Mouse (Mus musculus): ENCODE measurements at regions not wholly inside any gene's neighbourhood (a gene's known extent, or its start where the extent isn't known, plus 50 kb on each side); places are given as distances from the start of the nearest gene placed in this dataset.

GRCm38 (mm10) chr11:22640371-22640990 is 128.6 kb downstream of the Tmem17 start:
- no peak for TF ChIP-seq ZC3H11A (IDR thresholded peaks at IDR 0.05; ENCODE audit: borderline replicate concordance, low read depth, low read length)
- no peak for TF ChIP-seq MAFK (IDR thresholded peaks at IDR 0.05; ENCODE audit: insufficient read depth, low read depth, low read length)
- TF ChIP-seq HCFC1 (IDR thresholded peaks at IDR 0.05; ENCODE audit: borderline replicate concordance, insufficient read depth, low read length): no peak
- in situ Hi-C loops (cut with MboI; ENCODE audit: low sequenced_read_pairs in 2 of 2, unreplicated experiment in 2 of 2): no loop called here

GRCm38 (mm10) chr11:22641450-22641849 is 129.6 kb downstream of the Tmem17 start:
- in situ Hi-C loops (cut with MboI; ENCODE audit: low sequenced_read_pairs in 2 of 2, unreplicated experiment in 2 of 2): no loop called here
- Histone ChIP-seq H3K9ac (ENCODE audit: insufficient read depth, low read depth, low read length, poor library complexity, severe bottlenecking) (no peak overlapping the region), H3K4me1 (ENCODE audit: control insufficient read depth in 2 of 2, insufficient read depth in 2 of 2, low read length in 2 of 2, poor library complexity in 1 of 2) (no peaks in the 10 kb centered on the region), H3K9me3 (ENCODE audit: control insufficient read depth, insufficient read depth, low read depth, low read length) (no peaks in the 10 kb centered on the region), H3K36me3 (ENCODE audit: control insufficient read depth, insufficient read depth, low read length, poor library complexity, severe bottlenecking) (no peaks in the 10 kb centered on the region), H3K27ac (ENCODE audit: insufficient read depth, low read depth, low read length, poor library complexity, severe bottlenecking) (no peak overlapping the region), H3K4me3 (ENCODE audit: insufficient read depth in 1 of 2, low read depth in 1 of 2, low read length in 2 of 2, poor library complexity in 1 of 2, severe bottlenecking in 1 of 2) (no peak overlapping the region)
- DNase-seq (ENCODE audit: low read depth, low spot score): no peak
- no peak for TF ChIP-seq ZNF384 (IDR thresholded peaks at IDR 0.05; ENCODE audit: low read depth, low read length)

More at GRCm38 (mm10) chr11:22640371-22640990, 128.6 kb downstream of the Tmem17 start:
- H3K4me1 ChIP-seq (ENCODE audit: control insufficient read depth in 2 of 2, insufficient read depth in 2 of 2, low read length in 2 of 2, poor library complexity in 1 of 2): no peaks in the 10 kb centered on the region
- no peak for DNase-seq (ENCODE audit: low read depth, low spot score)
- H3K4me3 ChIP-seq (ENCODE audit: insufficient read depth in 1 of 2, low read depth in 1 of 2, low read length in 2 of 2, poor library complexity in 1 of 2, severe bottlenecking in 1 of 2): no peak overlapping the region
- no peaks in the 10 kb centered on the region for H3K36me3 ChIP-seq (ENCODE audit: control insufficient read depth, insufficient read depth, low read length, poor library complexity, severe bottlenecking)
- H3K27ac ChIP-seq (ENCODE audit: insufficient read depth, low read depth, low read length, poor library complexity, severe bottlenecking): no peak overlapping the region
- no peaks in the 10 kb centered on the region for H3K9me3 ChIP-seq (ENCODE audit: control insufficient read depth, insufficient read depth, low read depth, low read length)
- H3K9ac ChIP-seq (ENCODE audit: insufficient read depth, low read depth, low read length, poor library complexity, severe bottlenecking): no peak overlapping the region

GRCm38 (mm10) chr11:22644010-22644625 is 132.2 kb downstream of the Tmem17 start:
- TF ChIP-seq CHD2 (IDR thresholded peaks at IDR 0.05; ENCODE audit: low read depth, low read length) (no peak), HCFC1 (IDR thresholded peaks at IDR 0.05; ENCODE audit: borderline replicate concordance, insufficient read depth, low read length) (no peak), ZC3H11A (IDR thresholded peaks at IDR 0.05; ENCODE audit: borderline replicate concordance, low read depth, low read length) (no peak), ZNF384 (IDR thresholded peaks at IDR 0.05; ENCODE audit: low read depth, low read length) (no peak), MAFK (IDR thresholded peaks at IDR 0.05; ENCODE audit: insufficient read depth, low read depth, low read length) (no peak)
- Histone ChIP-seq H3K9me3 (ENCODE audit: control insufficient read depth, insufficient read depth, low read depth, low read length) (no peaks in the 10 kb centered on the region), H3K9ac (ENCODE audit: insufficient read depth, low read depth, low read length, poor library complexity, severe bottlenecking) (no peak overlapping the region), H3K27ac (ENCODE audit: insufficient read depth, low read depth, low read length, poor library complexity, severe bottlenecking) (no peak overlapping the region), H3K4me1 (ENCODE audit: control insufficient read depth in 2 of 2, insufficient read depth in 2 of 2, low read length in 2 of 2, poor library complexity in 1 of 2) (peaks cover 0 to 9% of the 10 kb centered on the region in 2 experiments; a peak in 1 of 4 replicates), H3K4me3 (ENCODE audit: insufficient read depth in 1 of 2, low read depth in 1 of 2, low read length in 2 of 2, poor library complexity in 1 of 2, severe bottlenecking in 1 of 2) (no peak overlapping the region), H3K36me3 (ENCODE audit: control insufficient read depth, insufficient read depth, low read length, poor library complexity, severe bottlenecking) (no peaks in the 10 kb centered on the region)
- no peak for DNase-seq (ENCODE audit: low read depth, low spot score)
- in situ Hi-C loops (cut with MboI; ENCODE audit: low sequenced_read_pairs in 2 of 2, unreplicated experiment in 2 of 2): no loop called here

- H3K9ac ChIP-seq (ENCODE audit: insufficient read depth, low read depth, low read length, poor library complexity, severe bottlenecking): no peak overlapping the region
Measured at GRCm38 (mm10) chr11:22644877-22645276, 133.0 kb downstream of the Tmem17 start.

More at GRCm38 (mm10) chr11:22644877-22645276, 133.0 kb downstream of the Tmem17 start:
- no peak overlapping the region for H3K4me3 ChIP-seq (ENCODE audit: insufficient read depth in 1 of 2, low read depth in 1 of 2, low read length in 2 of 2, poor library complexity in 1 of 2, severe bottlenecking in 1 of 2)
- H3K36me3 ChIP-seq (ENCODE audit: control insufficient read depth, insufficient read depth, low read length, poor library complexity, severe bottlenecking): no peaks in the 10 kb centered on the region
- no peaks in the 10 kb centered on the region for H3K9me3 ChIP-seq (ENCODE audit: control insufficient read depth, insufficient read depth, low read depth, low read length)
- no peak for DNase-seq (ENCODE audit: low read depth, low spot score)
- peaks cover 0 to 9% of the 10 kb centered on the region in 2 experiments; a peak in 1 of 4 replicates for H3K4me1 ChIP-seq (ENCODE audit: control insufficient read depth in 2 of 2, insufficient read depth in 2 of 2, low read length in 2 of 2, poor library complexity in 1 of 2)
- H3K27ac ChIP-seq (ENCODE audit: insufficient read depth, low read depth, low read length, poor library complexity, severe bottlenecking): no peak overlapping the region
- TF ChIP-seq ZNF384 (IDR thresholded peaks at IDR 0.05; ENCODE audit: low read depth, low read length) (no peak), CHD2 (IDR thresholded peaks at IDR 0.05; ENCODE audit: low read depth, low read length) (no peak), MAFK (IDR thresholded peaks at IDR 0.05; ENCODE audit: insufficient read depth, low read depth, low read length) (no peak), ZC3H11A (IDR thresholded peaks at IDR 0.05; ENCODE audit: borderline replicate concordance, low read depth, low read length) (no peak), HCFC1 (IDR thresholded peaks at IDR 0.05; ENCODE audit: borderline replicate concordance, insufficient read depth, low read length) (no peak)
- in situ Hi-C loops (cut with MboI; ENCODE audit: low sequenced_read_pairs in 2 of 2, unreplicated experiment in 2 of 2): no loop called here

Measured in ES-E14 (cell line).